Mouse (Mus musculus) midbrain, postnatal 0 days (tissue): Measurements from ENCODE around the gene Mcu. TPM values are rescaled to one million over a fixed set of nuclear protein-coding genes. Genes with fewer than 3 reads are reported as not detected.

Experiments
- ATAC-seq: fragments of 200-750 bp; cut with Nextera tagmentation; 2 replicates; pipeline ENCODE4 v1.8.0; 2017; ENCODE audit warnings: moderate number of reproducible peaks, mild to moderate bottlenecking, moderate TSS enrichment, moderate library complexity; ENCODE audit not compliant: low FRiP score
- DNase-seq: peaks from one replicate; pipeline ENCODE4 v3.0.0-alpha.2; 2015; ENCODE audit warnings: low spot score
- H3K27ac ChIP-seq: fragments of 300-500 bp; sonication (generic); 2 replicates; pipeline ENCODE4 v1.5.1; 2014; ENCODE audit warnings: low read depth, mild to moderate bottlenecking, low read length, mixed read lengths
- H3K27me3 ChIP-seq: fragments of 300-500 bp; sonication (generic); 2 replicates; pipeline ENCODE4 v1.6.1; 2014; ENCODE audit warnings: low read length, control low read depth, mixed read lengths; ENCODE audit not compliant: insufficient read depth
- H3K36me3 ChIP-seq: fragments of 300-500 bp; sonication (generic); 2 replicates; pipeline ENCODE4 v1.6.1; 2014; ENCODE audit warnings: low read length, control low read depth, mixed read lengths; ENCODE audit not compliant: insufficient read depth
- H3K4me1 ChIP-seq: fragments of 300-500 bp; sonication (generic); 2 replicates; pipeline ENCODE4 v1.6.1; 2014; ENCODE audit warnings: mild to moderate bottlenecking, control low read depth, antibody characterized with exemption, low read length, mixed read lengths; ENCODE audit not compliant: insufficient read depth
- H3K4me2 ChIP-seq: fragments of 300-500 bp; sonication (generic); 2 replicates; pipeline ENCODE4 v1.6.1; 2014; ENCODE audit warnings: low read depth, mild to moderate bottlenecking, low read length, mixed read lengths; ENCODE audit not compliant: poor library complexity, severe bottlenecking
- H3K4me3 ChIP-seq: fragments of 300-500 bp; sonication (generic); 2 replicates; pipeline ENCODE4 v1.5.1; 2014; ENCODE audit warnings: low read depth, mild to moderate bottlenecking, low read length, moderate library complexity
- H3K9ac ChIP-seq: fragments of 300-500 bp; sonication (generic); replicated peaks from 2 replicates; pipeline ENCODE4 v1.6.1; 2014; ENCODE audit warnings: mild to moderate bottlenecking, low read length, moderate library complexity, mixed read lengths; ENCODE audit not compliant: poor library complexity, severe bottlenecking
- H3K9me3 ChIP-seq: fragments of 300-500 bp; sonication (generic); 2 replicates; pipeline ENCODE4 v1.6.1; 2016; ENCODE audit warnings: low read length, control low read depth
- CTCF ChIP-seq: IDR thresholded peaks from 2 replicates; pipeline ENCODE4 v1.5.1; 2016; ENCODE audit warnings: antibody characterized with exemption, mild to moderate bottlenecking
- WGBS: fragments of 180-500 bp; shearing (Covaris S2); extraction: QIAGEN DNeasy Blood & Tissue Kit; methylation state at CpG from one replicate; pipeline ENCODE4 v1.1.7; 2014; 5-methylcytosine and 5-hydroxymethylcytosine counted together
- polyA plus RNA-seq: library from polyadenylated mRNA; unstranded; fragments of >200 nt; fragmentation: Nextera tagmentation; extraction: Ambion mirVana; gene quantifications from 2 replicates; pipeline ENCODE4 v1.2.1, GENCODE M21; 2015
- total RNA-seq: library from RNA; depleted of rRNA; stranded (reverse); fragments of >200 nt; gene quantifications from 2 replicates; pipeline ENCODE4 v1.2.3, GENCODE M21; 2014

Gene Mcu
- total and polyA plus RNA-seq, 2 experiments from 2014 or later = 39.4 to 46.1 TPM

DNA sequence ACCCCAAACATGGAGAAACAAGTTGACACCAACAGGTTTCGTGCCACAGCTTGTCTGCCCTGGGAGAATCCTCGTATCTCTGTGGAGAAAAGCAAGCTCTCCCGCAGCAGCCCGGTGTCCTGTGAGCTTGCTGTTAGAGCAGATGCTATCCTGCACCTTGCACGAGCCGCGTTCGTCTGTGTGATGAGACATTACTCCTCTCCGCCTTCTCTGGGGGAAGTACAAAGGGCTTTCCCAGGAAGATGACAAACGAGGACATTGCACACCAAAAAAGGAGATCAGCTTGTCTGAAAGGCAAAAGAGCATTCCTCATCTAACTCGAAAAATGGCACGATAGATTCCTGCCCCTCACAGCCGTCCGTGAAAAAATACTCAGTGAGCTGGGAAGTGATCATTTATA is 13.6 kb downstream of the Mcu start:
- Histone ChIP-seq H3K4me2 (no peak overlapping the region), H3K9me3 (no peaks in the 10 kb centered on the region), H3K4me1 (no peaks in the 10 kb centered on the region), H3K4me3 (no peak overlapping the region), H3K27me3 (no peaks in the 10 kb centered on the region), H3K9ac (no peak overlapping the region), H3K27ac (no peak overlapping the region), H3K36me3 (no peaks in the 10 kb centered on the region)
- TF ChIP-seq CTCF = no peak
- ATAC-seq (no peak), DNase-seq (peak; percentile 34)
- 68% methylated on average over 14 of the region's 14 CpGs for WGBS

- peak; percentile 19 for DNase-seq
- no peak overlapping the region for H3K4me2 ChIP-seq
- TF ChIP-seq CTCF = no peak
- no peak for ATAC-seq
- H3K27ac ChIP-seq = no peak overlapping the region
- no peaks in the 10 kb centered on the region for H3K9me3 ChIP-seq
- no peaks in the 10 kb centered on the region for H3K4me1 ChIP-seq
- no peak overlapping the region for H3K4me3 ChIP-seq
- H3K36me3 ChIP-seq = 0 out of 2 replicates have a peak, but pooled peaks cover 4% of the 10 kb centered on the region
- 68% methylated on average over 8 of the region's 8 CpGs for WGBS
- no peak overlapping the region for H3K9ac ChIP-seq
- no peaks in the 10 kb centered on the region for H3K27me3 ChIP-seq
Measured at GRCm38 (mm10) chr10:59602043-59602442, 14.4 kb downstream of the Mcu start.

GRCm38 (mm10) chr10:59600516-59600915 is 16.0 kb downstream of the Mcu start:
- DNase-seq (no peak), ATAC-seq (no peak)
- H3K4me2 ChIP-seq = no peak overlapping the region
- no peak overlapping the region for H3K9ac ChIP-seq
- no peaks in the 10 kb centered on the region for H3K27me3 ChIP-seq
- no peak overlapping the region for H3K4me3 ChIP-seq
- no peak overlapping the region for H3K27ac ChIP-seq
- H3K4me1 ChIP-seq = no peaks in the 10 kb centered on the region
- no peak for TF ChIP-seq CTCF
- WGBS = 76% methylated on average over 8 of the region's 8 CpGs
- 0 out of 2 replicates have a peak, but pooled peaks cover 4% of the 10 kb centered on the region for H3K36me3 ChIP-seq
- no peaks in the 10 kb centered on the region for H3K9me3 ChIP-seq

DNA sequence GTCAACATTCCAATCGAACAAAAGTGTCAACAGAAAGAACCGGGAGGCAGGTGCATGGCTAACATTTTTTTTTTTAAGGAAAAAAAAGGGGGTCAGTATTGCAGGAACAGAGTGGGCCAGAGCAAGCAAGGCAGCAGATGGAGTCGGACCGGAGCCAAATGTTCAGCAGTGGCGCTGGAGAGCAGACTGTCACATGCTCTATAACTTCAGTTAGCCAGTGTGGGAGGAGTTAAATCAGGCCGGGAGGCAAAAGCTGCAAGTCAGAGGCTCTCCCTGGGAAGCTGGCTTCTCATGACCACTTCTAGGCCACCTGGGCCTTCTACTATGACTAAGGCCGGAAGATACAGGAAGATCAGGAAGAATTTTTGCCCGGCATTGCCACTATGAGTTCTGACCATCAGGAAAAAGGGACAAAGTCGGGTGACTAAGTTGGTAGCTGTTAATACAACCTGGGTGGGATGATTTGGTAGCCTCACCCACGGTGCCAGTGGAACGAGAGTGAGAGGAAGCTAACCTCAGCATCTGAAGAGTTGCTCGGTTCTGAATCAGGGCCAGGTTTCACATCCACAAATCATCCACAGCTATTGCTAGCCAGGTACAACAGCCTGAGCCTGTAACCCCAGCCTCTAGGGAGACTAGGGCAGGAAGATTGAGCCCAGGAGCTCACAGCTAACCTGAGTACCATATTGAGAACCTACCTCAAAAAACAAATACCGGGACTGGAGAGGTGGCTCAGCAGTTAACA is 22.5 kb downstream of the Mcu start:
- no peak for TF ChIP-seq CTCF
- no peak overlapping the region for H3K27ac ChIP-seq
- WGBS = 83% methylated on average over 13 of the region's 13 CpGs
- no peak overlapping the region for H3K4me2 ChIP-seq
- ATAC-seq (no peak), DNase-seq (peak; percentile 81)
- 0 out of 2 replicates have a peak, but pooled peaks cover 4% of the 10 kb centered on the region for H3K36me3 ChIP-seq
- no peaks in the 10 kb centered on the region for H3K4me1 ChIP-seq
- H3K9me3 ChIP-seq = no peaks in the 10 kb centered on the region
- H3K9ac ChIP-seq = no peak overlapping the region
- no peak overlapping the region for H3K4me3 ChIP-seq
- no peaks in the 10 kb centered on the region for H3K27me3 ChIP-seq

GRCm38 (mm10) chr10:59590606-59591005 is 25.9 kb downstream of the Mcu start:
- 92% methylated on average over 9 of the region's 9 CpGs for WGBS
- no peaks in the 10 kb centered on the region for H3K27me3 ChIP-seq
- no peak overlapping the region for H3K4me3 ChIP-seq
- no peaks in the 10 kb centered on the region for H3K36me3 ChIP-seq
- TF ChIP-seq CTCF = no peak
- no peak overlapping the region for H3K27ac ChIP-seq
- no peak overlapping the region for H3K9ac ChIP-seq
- no peaks in the 10 kb centered on the region for H3K4me1 ChIP-seq
- no peaks in the 10 kb centered on the region for H3K9me3 ChIP-seq
- ATAC-seq (no peak), DNase-seq (no peak)
- H3K4me2 ChIP-seq = no peak overlapping the region

DNA sequence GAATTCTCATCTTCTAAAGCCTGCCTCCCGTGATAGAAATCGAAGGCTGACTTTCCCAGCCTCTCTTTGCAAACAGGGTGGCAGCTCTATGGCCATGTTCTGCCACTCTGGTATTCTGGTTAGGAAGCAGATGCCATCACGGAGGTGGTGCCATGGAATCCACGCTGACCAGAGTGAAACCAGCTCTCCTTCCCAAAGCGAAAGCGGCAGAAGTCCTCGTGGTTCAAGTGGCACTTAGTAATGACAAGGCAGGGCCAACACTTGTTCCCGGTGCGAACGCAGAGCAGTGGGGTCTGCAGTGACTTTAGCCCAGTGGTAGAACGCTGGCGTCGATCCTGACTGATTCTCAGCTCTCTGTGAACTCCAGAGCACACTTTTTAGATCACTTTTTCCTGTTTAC is 26.6 kb downstream of the Mcu start:
- H3K9ac ChIP-seq = no peak overlapping the region
- WGBS = 90% methylated on average over 13 of the region's 13 CpGs
- H3K4me1 ChIP-seq = no peaks in the 10 kb centered on the region
- H3K27me3 ChIP-seq = no peaks in the 10 kb centered on the region
- no peaks in the 10 kb centered on the region for H3K9me3 ChIP-seq
- DNase-seq = no peak
- H3K4me2 ChIP-seq = no peak overlapping the region
- TF ChIP-seq CTCF = no peak
- no peak for ATAC-seq
- no peak overlapping the region for H3K27ac ChIP-seq
- no peaks in the 10 kb centered on the region for H3K36me3 ChIP-seq
- no peak overlapping the region for H3K4me3 ChIP-seq
